Mouse (Mus musculus) cerebellum, postnatal 4 days (tissue): ENCODE results near the gene Dgkd.

ENCODE experiments used
- DNase-seq, 2 experiments: peaks; one replicate each; pipeline ENCODE4 v3.0.0; 2022; ENCODE audit warnings: low spot score in 2 of 2, mixed read lengths in 1 of 2

The Dgkd gene

DNA sequence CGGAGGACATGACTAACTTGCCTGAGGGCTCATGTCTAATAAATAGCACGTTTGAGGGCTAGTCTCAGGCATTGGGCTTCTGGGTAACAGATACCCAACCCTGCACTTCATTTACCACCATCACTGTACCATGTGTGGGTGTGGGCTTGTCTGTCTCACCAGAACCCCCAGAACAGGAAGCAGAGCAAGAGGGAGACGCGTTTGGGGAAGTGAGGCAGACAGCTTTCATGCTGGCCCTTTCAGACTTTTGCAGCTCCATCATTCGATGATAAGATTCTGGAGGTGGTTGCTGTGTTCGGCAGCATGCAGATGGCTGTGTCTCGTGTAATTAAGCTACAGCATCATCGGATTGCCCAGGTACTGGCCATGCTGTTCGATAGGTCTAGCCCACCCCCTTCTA lies 82.0 kb downstream of the Dgkd start:
- no peak for DNase-seq

DNA sequence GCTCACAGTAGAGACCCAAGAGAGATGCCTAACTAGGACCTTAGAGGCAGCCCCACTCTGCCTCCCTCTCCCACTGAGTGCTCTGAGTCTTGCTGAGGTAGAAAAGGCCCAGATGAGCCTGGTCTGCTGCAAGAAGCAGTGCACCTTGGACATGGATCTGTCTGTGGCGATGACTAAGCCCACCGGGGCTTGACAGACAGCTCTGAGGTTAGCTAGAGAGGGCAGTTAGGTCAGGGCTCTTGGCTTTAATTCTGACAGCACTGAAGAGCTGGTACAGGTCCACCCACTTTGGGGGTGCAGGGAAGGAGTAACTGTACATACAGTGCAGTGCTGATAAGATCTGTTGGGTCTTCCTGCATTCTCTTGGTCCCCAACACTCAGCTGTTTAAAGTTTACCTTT lies 82.5 kb downstream of the Dgkd start:
- DNase-seq = no peak

DNA sequence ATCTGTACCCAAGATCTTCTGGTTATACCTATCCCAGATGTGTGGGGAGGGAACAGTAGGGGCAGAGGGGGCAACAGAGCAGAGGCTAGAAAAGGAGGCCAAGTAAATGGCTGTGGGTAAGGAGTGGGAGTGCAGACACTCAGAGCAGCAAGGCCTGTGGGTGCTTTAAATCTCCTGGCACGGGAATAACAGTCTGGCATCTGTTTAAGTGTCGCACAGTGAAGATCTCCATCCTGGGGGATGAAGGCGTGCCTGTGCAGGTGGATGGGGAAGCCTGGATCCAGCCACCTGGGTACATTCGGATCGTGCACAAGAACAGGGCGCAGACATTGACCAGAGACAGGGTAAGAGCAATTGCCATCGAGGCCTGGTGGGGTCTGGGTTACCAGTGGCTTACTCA lies 83.0 kb downstream of the Dgkd start:
- no peak for DNase-seq

DNA sequence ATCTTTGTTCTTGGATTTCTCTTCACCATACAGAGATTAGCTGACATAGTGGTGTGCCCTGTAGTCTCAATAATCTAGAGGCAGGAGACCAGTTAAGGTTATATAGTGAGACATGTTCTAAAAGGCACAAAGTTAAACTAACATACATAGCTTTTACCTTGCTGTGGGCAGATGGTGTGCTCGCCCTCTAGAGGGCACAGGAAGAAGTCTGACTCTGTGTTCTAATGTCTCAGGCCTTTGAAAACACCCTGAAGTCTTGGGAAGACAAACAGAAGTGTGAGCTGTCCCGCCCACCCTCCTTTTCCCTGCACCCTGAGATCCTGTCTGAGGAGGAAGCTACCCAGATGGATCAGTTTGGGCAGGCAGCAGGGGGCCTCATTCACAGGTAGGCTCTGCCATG lies 83.4 kb downstream of the Dgkd start:
- no peak for DNase-seq

DNA sequence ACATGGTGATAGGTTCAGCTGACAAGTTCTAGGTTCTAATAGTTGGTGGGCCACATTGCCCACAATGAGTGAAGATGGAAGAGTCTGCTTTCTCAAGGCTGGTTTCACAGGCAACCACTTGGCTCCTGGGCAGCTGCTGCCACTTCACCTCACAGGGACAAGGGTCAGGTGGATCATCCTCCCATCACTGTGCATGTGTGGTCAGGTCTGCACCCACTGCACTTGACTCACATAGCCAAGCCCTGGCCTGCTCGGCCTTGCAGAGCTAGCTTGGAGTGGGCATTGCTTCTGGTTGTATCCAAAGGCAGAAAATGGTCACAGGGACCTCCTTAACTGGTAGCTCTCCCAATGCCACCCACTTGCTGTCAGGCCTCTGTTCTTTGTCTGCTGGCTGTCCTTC lies 88.7 kb downstream of the Dgkd start:
- no peak for DNase-seq

DNA sequence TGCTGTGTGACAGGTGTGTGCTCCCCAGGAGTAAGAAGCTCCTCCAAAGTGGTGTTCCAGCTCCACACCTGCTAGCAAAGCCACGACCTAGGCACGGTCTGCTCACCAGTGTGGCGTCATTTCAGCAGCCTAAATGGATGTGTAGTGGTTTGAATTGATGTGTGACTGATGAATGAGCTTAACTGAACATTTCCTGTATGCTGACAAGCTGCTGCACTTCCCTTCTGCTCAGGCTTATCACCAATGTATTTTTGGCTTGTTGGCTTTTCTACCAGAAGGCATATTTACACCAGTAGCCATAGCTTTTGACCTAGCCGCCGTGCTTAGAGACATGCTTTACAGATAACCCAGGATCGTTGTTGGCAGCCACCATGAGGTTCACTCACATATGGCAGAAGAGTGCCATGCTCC lies 94.6 kb downstream of the Dgkd start:
- no peak for DNase-seq

DNA sequence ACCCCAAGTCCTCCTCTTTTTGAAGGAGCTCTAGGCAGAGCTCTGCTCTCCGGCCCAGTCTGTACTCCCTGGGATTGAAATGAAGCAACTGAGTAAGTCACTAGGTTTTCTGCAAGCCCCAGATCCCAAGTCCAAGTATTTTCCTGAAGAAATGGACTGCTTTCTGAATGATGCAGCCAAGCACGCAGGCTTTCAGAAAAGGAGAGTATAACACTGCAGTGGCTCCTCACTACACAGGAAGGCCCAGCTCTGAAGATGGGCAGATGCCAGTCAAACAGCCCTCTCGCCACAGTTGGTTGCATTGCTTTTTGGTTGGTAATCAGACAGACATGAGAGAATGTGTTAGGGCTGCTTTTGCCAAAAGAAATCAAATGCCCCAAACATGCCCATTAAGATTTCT lies 98.6 kb downstream of the Dgkd start:
- no peak for DNase-seq

DNA sequence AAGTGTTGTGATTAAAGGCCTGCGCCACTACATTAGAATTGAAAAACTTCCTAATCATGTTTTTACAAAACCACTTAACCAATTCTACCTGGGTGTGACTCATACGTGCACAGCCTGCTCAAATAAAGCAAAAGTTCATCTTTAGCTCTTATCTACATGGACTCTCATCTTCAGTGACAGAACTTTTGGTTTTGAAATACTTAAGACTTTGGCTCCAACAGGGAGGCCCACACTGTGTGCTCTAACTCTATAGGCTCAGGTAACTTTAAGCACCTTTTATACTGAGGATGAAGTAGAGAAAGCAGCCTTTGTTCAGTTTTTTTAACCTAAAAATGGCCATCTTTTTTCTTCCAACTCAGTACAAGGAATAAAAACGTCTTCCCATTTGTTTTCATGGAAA lies 100.0 kb downstream of the Dgkd start:
- DNase-seq = no peak

DNA sequence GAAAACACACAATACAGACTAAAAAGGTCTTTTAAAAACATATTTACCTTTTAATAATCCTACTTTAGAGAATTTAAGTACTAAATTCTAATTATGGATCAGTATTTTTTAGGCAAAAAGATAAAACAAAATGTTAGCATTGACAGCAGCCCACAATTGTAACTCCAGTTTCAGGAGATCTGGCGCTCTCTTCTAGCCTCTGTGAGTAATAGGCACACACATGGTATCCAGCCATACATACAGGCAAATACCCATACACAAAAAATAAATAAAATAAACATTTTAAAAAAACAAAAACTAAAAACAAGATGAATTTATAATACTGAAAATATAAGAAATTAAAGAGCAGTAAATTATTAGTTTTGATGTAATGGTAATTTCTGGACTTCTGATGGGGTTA lies 105.8 kb downstream of the Dgkd start:
- no peak for DNase-seq

DNA sequence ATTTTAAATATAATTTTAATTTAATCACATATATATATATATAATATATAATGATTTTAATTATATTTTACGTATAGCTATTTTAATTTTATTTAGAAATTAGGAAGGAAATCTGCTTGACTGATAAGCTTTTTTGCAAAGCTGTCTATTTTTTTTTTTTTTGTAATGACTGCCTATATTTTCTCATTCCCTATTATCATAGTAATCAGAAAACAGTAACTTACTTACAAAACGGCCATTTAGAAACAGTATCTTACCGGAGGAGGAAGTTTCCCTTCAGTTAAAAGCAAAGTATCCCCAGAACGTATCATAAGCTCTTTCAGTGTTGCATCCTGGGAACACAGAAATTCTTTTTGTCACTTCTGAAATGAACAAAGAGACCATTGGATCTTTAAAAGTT lies 106.4 kb downstream of the Dgkd start:
- no peak for DNase-seq

DNA sequence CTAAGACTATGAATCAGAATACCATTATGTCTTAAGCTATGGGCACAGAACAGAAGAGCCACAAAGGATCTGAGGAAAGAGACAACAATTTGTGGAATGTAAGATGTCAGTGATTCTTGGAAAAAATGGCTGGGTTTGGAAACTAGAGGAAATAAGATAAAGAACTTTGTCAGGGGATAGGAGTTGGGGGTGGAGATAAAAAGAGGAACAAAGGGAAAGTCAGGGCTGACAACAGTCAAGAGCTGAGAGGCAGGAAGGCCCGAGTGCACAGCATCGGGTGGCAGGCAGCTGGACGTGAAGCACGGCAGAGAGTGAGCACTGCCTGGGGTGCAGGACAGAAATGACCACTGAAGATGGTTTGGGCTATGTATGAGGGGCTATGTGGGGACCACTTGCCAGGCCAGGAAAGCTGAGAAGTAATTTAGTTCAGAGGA lies 106.9 kb downstream of the Dgkd start:
- DNase-seq = no peak

DNA sequence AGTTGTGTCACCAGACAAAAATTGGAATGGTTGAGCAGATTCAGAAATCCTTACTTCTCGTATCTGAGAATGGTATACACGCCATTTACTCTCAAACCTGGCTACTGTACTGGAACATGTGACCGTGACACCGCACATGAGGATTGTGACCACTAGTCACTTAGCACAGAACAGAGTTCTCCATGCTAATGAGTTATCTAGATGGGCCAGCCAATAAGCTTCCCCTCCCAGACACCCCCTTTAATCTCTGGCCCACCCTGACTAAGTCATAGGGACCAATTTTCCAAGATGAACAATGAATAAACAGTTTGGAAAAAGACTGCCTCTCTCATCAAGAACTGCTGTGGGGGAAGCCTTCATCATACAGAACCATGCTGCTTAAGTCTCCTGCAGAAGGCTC lies 107.7 kb downstream of the Dgkd start:
- DNase-seq = no peak

DNA sequence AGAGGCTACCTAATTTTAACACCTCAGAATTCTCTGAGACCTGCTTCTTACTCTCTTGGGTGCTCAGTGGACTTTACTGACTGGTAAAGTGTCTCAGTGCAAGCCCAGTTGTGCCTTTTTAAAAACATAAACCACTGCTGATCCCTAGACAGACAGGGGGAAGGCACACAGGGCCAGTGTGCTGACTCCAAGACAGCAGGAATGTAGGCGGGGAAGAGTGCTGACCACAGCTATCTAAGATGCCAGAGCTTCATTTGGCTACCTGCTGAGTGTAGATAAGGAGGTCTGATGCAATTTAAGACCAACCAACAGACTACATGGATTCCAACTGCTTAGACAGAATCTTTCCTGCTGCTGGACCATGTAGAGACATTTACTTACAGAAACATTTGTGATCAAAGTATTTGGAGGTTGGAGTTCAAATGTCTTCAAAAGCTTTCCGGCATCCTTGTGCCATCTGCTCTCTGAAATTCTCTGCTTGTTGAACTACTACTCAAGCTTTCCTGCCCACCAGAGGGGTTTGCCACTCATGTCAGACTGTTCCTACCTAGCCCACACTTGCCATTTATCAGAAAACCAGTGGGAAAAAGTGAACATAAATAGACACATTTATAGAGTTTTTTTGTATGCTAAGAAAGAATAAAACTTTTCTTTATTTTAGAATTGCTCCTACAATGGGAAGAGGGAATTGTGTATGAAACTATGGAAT lies 108.5 kb downstream of the Dgkd start:
- no peak for DNase-seq

DNA sequence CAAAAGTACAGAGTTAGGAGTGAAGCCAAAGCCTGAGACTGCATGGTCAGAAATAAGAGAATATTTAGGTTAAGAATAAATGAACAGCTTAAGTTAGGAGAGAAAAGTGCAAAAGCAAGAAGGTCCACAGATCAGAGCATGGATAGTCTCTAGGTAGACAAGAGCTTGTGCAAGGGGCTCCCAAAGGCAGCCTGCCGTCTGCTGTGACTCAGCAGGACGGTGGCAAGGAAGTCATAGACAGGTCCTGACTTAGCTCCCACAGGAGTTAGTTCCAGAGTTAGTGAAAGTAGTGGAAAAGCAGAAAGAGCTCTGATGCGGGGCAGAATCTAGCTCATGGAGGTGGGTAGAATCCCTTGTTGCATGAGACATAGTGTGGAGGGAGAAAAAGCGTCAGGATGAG lies 117.3 kb downstream of the Dgkd start:
- DNase-seq = no peak

DNA sequence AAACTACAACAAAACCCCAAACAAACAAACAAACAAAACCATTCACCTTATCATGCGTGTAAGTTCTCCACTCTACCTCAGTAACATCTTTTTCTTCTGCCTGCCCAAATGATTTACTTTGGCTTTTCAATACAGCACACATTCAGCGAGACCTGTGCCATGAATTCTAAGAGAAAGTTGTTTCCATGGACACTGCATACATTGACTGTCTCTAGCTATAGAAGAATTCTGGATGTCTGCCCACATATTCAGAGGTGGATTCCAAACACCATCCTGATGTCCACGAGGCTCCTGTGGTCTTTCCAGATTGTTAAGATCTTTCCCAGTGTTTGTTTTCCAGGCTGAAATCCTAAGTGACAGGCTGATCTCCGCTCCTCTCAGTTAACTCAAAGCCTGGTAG lies 129.2 kb downstream of the Dgkd start:
- DNase-seq = no peak

DNA sequence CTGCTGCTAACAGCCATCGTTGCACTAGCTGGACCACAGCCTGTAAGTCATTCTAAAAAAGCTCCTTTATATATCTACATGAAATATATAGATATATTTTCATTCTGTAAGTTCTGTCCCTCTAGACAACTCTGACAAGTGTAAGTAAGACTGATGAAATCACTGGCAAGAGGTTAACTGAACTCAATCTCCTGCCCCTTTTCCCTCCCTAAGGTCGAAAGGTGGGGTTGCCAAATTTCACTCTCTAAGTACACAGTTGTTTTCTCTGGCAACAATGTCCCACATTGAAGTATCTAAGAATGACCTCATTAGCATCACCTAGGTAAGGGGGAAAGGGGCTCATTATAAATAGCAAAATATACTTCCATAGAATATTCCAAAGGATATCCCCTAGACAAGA lies 139.6 kb downstream of the Dgkd start:
- DNase-seq = no peak
